Mouse (Mus musculus) B cell, adult 2 months (primary cell): ENCODE results near the gene Pxmp4.

Experiments
- DNase-seq, 2 experiments: peaks; one replicate each; pipeline ENCODE4 v3.0.0; 2022

Pxmp4 gene

GRCm38 (mm10) chr2:154570666-154571065 lies 32.8 kb downstream of the Pxmp4 start:
- DNase-seq, result no peak

- DNase-seq, result peak; percentile 94
Measured at GRCm38 (mm10) chr2:154569836-154570286, 33.6 kb downstream of the Pxmp4 start, which contains the start of gene E2f1. Gene E2f1 (minus strand): TSS chr2:154569892.

GRCm38 (mm10) chr2:154569071-154569748 lies 34.3 kb downstream of the Pxmp4 start:
- peak; percentile 63 to 72 for DNase-seq

DNA sequence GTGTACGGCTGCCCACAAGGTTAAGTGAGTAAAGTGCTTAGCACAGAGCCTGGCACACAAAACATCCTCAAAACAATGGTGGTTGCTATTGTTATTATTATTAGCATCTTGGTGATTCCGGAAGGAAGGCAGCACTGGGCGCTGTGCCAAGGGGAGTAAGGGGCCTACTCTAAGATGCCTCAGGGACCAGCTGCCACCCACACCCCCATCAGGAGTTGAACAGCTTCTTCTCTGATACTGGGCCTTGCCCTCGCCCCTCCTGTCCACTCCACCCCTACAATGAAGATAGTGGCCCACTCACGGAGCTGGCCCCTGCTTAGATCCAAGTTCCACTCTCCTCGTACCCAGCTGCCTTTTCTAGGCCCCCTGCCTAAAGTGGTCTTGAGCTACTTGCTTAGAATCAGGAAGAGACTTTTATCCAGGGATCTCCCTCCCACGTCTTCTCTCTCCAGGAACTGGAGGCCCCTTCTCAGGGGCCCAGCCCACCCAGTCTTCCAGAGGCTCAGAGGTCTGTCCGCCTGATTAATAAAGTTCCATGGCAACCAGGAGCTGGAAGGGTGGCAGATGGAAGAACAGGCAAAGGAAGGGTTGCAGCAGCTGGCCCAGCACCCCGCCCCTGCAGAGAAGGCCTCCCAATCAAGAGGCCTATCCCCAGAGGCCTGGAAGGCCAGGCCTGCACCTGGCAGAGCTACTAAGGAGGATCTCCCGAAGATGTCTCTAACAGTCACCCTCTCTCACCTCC lies 35.0 kb downstream of the Pxmp4 start:
- no peak for DNase-seq

- no peak for DNase-seq
Measured at GRCm38 (mm10) chr2:154567766-154568165, 35.7 kb downstream of the Pxmp4 start.

DNA sequence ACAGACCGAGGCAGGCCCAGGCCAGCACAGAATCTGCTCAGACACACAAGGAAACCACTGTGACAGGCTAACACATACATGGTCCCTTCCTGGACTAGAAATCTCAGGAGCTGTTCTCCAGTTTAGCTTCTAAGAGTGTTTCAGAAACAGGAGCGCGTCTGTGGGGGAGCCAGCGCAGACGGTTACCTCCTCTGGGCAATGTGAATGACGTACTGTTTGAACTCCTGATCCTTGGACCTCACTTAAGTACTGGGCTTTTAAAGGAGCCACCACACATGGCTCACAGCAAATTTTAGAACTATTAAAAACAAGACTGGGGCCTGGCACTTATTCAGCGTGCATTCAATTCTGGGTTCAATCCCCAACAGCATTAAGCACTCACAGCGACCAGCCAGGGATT lies 36.9 kb downstream of the Pxmp4 start:
- DNase-seq, result no peak

- DNase-seq, result no peak
Measured at GRCm38 (mm10) chr2:154565562-154565961, 37.9 kb downstream of the Pxmp4 start.

DNA sequence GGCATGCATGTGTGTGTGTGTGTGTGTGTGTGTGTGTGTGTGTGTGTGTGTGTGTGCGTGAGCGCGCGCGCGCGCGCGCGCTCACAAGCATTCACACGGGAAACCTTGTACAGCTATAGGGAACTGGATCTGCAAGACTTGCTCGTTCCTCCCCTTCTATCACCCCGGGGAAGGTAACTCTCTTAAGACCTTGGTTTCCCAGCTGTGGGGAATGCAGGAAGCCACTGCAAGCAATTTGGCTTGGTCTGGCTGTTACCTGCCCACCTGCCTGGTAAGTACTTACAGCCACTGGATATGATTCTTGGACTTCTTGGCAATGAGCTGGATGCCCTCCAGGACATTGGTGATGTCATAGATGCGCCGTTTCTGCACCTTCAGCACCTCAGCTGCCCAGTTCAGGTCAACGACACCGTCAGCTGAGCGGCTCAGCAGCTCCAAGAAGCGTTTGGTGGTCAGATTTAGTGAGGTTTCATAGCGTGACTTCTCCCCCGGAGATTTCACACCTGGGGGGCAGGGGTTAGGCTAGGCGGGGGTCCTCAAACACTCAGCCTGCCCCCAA lies 39.8 kb downstream of the Pxmp4 start:
- DNase-seq, result no peak

DNA sequence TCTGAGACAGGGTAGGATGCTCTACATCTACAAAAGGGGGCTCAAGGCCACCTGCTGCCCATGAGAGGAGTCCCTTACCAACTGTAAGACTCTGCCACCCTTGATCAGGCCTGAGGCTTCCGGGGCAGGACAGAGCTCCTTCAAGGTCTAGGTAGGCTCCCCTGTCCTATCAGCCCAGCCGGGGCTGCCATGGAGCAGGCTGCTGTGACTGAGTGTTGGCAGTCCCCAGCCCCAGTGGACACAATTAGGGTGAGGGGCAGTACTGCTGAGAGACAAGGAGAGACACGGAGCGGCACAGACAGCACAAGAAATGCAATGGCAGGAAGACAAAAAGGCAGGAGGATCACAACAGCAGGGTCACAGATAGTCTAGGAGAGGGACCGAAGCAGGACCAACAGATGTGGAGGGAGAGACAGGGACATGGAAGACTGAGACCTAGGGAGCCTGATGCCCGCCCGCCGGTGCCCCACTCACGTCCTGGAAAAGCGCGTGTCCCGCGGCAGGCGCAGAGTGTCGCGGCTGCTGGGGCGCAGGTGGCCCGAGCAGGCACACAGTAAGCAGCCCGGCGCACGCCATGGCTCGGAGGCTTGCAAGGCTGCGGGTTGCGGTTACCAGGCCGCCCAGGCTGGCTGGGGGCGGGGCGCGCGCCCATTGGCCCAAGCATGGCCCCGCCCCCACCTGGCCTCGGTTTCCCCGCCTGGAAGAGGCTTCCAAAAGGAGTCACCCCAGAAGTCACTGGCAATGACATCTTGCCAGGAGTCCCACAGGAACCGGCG lies 45.1 kb downstream of the Pxmp4 start, which contains the start of gene Necab3:
TSS of gene Necab3 (minus strand) at position 627 of the 776 bp plus-strand sequence.
- DNase-seq, result peak; percentile 25 to 41

- DNase-seq, result no peak
Measured at GRCm38 (mm10) chr2:154557184-154557832, 46.2 kb downstream of the Pxmp4 start.

- no peak for DNase-seq
Measured at GRCm38 (mm10) chr2:154555235-154555634, 48.3 kb downstream of the Pxmp4 start.

GRCm38 (mm10) chr2:154552424-154552907 lies 51.0 kb downstream of the Pxmp4 start:
- peak; percentile 71 to 77 for DNase-seq

GRCm38 (mm10) chr2:154551927-154552326 lies 51.6 kb downstream of the Pxmp4 start:
- no peak for DNase-seq

DNA sequence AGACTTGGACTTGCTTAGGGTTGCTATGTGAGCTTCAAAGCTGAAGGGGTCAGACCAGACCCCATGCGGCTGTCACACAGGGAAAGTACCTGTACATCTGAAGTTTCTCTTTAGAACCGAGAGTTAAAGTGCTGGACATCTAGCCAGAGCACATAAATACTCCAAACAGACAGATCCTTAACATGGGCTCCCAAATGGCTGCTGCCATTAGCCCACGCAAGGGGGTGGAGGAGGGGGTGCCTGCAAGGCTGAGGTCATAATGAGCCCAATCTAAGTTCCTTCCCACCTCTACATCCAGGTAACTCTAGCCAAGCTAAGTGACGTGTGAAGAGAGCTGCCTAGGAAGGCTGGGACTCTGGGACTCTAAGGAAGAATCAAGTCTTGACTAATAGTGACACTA lies 52.0 kb downstream of the Pxmp4 start, which contains the start of gene Actl10:
TSS of gene Actl10 (plus strand) at position 301 of the 400 bp plus-strand sequence.
- no peak for DNase-seq

GRCm38 (mm10) chr2:154550937-154551336 lies 52.6 kb downstream of the Pxmp4 start:
- no peak for DNase-seq

GRCm38 (mm10) chr2:154549886-154550189 lies 53.7 kb downstream of the Pxmp4 start:
- no peak for DNase-seq

DNA sequence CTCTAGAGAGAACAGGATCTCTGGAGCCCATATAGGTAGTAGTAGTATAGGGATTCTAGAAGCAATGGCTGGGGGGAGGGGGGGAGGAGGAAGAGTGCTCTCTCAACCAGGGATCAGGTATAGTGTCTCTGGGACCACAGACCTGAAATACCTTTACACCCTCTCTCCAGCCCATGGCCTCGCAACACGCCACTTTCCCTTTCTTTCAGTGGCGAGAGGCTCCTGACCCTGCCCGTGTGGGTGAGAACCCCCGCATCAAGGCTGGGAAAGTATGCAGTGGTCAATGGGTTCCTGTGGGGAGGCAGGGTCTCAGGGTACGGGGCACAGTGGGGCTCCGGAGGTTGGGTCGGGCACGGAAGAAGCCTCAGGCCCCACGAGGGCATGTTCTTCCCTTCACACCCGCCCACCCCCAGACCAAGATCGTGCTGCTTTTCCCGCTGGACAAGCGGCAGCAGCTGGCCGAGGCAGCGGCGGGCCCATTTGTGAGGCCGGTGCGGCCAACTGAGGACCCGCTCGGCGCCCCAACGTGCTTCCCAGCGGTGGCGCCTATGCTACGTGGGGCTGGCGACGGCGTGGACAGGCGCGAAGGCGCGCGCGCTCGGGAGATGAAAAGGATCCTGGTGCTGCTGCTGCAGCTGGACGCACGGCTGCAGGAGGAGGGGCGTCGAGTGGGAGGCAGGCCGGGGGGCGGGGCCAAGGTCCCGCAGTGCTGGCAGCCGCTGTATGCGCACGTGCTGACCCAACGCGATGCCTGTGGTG lies 54.2 kb downstream of the Pxmp4 start:
- peak; percentile 47 to 51 for DNase-seq

DNA sequence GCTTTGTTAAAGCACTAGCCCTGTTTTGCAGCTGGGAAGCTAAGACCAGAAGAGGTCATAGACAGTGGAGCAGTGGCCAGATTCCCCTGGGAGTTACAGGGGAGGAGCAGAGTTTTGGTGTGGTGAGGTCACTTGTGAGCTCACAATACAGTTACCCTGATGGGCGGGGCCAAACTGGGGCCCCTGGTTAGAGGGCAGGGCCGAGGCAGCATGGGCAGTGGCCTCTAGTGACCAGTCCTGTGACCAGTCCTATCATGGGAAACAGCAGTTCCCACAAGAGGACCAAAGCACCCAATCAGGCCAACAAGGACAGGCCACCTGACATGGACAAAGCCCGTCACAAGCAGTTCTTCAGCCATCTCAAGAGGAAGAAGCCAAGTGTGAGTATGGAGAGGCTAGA lies 54.8 kb downstream of the Pxmp4 start:
- peak; percentile 42 to 44 for DNase-seq

DNA sequence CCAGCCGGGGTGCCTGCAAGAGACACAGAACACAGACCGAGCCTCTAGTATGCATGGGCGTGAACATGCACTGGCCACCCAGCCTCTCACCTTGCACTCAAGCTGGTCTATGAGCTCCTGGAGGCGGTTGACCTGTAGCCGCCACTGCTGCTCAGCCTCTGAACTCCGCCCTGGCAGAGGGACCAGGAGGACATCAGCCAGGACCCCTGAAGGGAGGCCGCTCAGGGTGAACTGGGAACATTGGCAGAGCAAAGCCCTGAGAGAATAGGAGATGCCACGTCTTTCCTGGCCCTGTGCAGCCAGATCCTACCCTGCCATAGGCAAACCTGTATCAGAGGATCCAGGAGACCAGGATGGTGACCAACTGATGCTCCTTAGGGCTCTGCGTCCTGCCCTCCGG lies 56.8 kb downstream of the Pxmp4 start, which contains the start of gene 1700003F12Rik:
TSS of gene 1700003F12Rik (plus strand) at position 375 of the 400 bp plus-strand sequence.
- DNase-seq, result no peak

DNA sequence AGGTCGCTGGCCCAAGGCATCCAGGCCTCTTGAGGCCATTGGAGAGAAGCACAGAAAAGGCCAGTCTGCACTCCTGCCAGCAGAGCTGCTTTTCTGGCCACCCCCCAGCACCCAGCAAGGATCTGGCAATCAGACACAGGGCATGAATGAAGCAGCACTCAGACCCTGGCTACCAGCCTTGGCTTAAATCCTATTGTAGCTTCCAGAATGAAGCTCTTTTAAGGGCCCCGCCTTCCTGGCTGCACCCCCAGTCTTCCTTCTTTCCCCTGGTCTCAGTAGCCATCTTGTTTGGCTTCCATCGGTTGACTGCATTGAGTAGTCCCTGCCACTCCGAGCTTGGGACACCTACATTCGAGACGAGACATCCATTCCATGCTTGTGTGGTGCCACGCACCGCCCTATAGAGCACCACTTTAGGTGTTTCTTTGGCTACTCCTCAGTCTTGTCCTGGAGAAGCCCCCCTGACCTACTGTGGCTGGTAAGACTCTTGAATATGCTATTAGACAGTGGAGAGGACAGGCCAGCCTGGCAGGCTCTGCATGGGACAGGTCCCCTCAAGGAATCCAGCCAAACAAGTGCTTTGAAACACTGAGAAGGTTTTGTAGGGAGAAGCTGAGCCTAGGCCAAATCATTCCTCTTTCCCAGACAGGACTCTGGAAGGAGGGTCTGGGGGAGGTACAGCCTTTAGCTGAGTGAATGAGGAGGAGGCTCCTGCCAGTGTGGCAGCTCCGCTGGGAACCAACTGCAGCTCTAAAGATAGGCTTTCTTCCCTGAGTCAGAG lies 59.8 kb downstream of the Pxmp4 start:
- no peak for DNase-seq

DNA sequence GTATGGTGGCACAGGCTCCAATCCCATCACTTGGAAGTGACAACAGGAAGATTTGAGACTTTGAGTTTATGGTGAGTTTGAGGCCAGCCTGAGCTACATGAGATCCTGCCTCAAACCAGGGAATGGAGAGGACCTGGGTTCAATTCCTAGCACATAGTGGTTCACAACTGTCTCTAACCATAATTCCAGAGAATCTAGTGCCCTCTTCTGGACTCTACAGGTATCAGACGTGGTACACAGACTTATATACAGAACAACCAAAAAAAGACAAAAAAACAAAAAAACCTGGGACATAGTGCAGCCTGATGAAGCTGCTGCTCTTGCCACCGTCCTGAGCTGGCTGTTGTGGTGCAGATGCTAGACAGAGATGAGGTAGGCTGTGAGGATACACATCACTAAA lies 61.9 kb downstream of the Pxmp4 start:
- no peak for DNase-seq
